Mouse (Mus musculus): Measurements from ENCODE around the gene Sh3bp1.

Sh3bp1 gene

GRCm38 (mm10) chr15:78948152-78948725 lies 48.7 kb downstream of the Sh3bp1 start:
- DNase-seq, result no peak

GRCm38 (mm10) chr15:78948883-78949282 lies 49.3 kb downstream of the Sh3bp1 start:
- no peak for DNase-seq

- no peak for DNase-seq
Measured at GRCm38 (mm10) chr15:78955663-78956062, 56.1 kb downstream of the Sh3bp1 start.

GRCm38 (mm10) chr15:78956351-78956750 lies 56.8 kb downstream of the Sh3bp1 start:
- DNase-seq, result peak in 1 of 2 experiments; percentile 20

- no peak for DNase-seq
Measured at GRCm38 (mm10) chr15:78957021-78957420, 57.5 kb downstream of the Sh3bp1 start.

- DNase-seq, result no peak
Measured at GRCm38 (mm10) chr15:78959537-78959936, 60.0 kb downstream of the Sh3bp1 start.

GRCm38 (mm10) chr15:78960088-78960487 lies 60.5 kb downstream of the Sh3bp1 start:
- DNase-seq, result no peak

Data from lung, postnatal 4 days (tissue).